Mouse (Mus musculus) spleen, adult 2 months (tissue): ENCODE results near the gene Fmnl3. TPM values are rescaled to one million over a fixed set of nuclear protein-coding genes. Genes with fewer than 3 reads are reported as not detected.

Source experiments
- DNase-seq, 2 experiments: peaks; one replicate each; pipeline versions ENCODE4 v3.0.0 to v3.0.0-alpha.2; 2012 to 2021; ENCODE audit warnings: low spot score in 2 of 2, low read depth in 1 of 2
- H3K27ac ChIP-seq: fragments of 200-500 bp; 2 replicates; pipeline ENCODE4 v1.5.1; 2012; ENCODE audit warnings: low read length, inconsistent platforms; ENCODE audit not compliant: insufficient read depth
- H3K27me3 ChIP-seq: fragments of 200-500 bp; 2 replicates; pipeline ENCODE4 v1.6.1; 2012; ENCODE audit warnings: mild to moderate bottlenecking, moderate library complexity, low read length, inconsistent platforms; ENCODE audit not compliant: control insufficient read depth, insufficient read depth
- H3K36me3 ChIP-seq: fragments of 200-500 bp; 2 replicates; pipeline ENCODE4 v1.6.1; 2012; ENCODE audit warnings: mild to moderate bottlenecking, low read length, inconsistent platforms; ENCODE audit not compliant: control insufficient read depth, insufficient read depth
- H3K4me1 ChIP-seq: fragments of 200-500 bp; 2 replicates; pipeline ENCODE4 v1.6.1; 2011; ENCODE audit warnings: inconsistent platforms; ENCODE audit not compliant: control insufficient read depth, insufficient read depth, insufficient read length
- H3K4me3 ChIP-seq: fragments of 200-500 bp; 2 replicates; pipeline ENCODE4 v1.5.1; 2011; ENCODE audit warnings: mild to moderate bottlenecking, inconsistent platforms; ENCODE audit not compliant: insufficient read depth, insufficient read length; ENCODE audit errors: extremely low read depth
- CTCF ChIP-seq: fragments of 200-500 bp; IDR thresholded peaks from 2 replicates; pipeline ENCODE4 v1.5.1; 2011; ENCODE audit warnings: mild to moderate bottlenecking, inconsistent platforms; ENCODE audit not compliant: insufficient read depth, insufficient read length, insufficient replicate concordance; ENCODE audit errors: extremely low read depth
- POLR2A ChIP-seq: fragments of 200-500 bp; IDR thresholded peaks from 2 replicates; pipeline ENCODE4 v1.6.1; 2011; ENCODE audit warnings: low read depth, low read length, inconsistent platforms
- WGBS: fragments of 180-500 bp; shearing (Covaris S2); methylation state at CpG from one replicate; pipeline ENCODE4 v1.1.7; 2018; 5-methylcytosine and 5-hydroxymethylcytosine counted together
- polyA plus RNA-seq: library from polyadenylated mRNA; depleted of rRNA; stranded (reverse); fragments of >200 nt; gene quantifications from 2 replicates; pipeline ENCODE4 v1.2.3, GENCODE M21; 2012

Fmnl3 gene
- polyA plus RNA-seq, 1 experiment, result 25.6 TPM

GRCm38 (mm10) chr15:99328011-99328410 lies 42.3 kb downstream of the Fmnl3 start:
- TF ChIP-seq POLR2A (no peak), CTCF (no peak)
- no peaks in the 10 kb centered on the region for H3K27me3 ChIP-seq
- WGBS, result 94% methylated on average over 5 of the region's 5 CpGs
- peaks cover 29% of the 10 kb centered on the region for H3K4me1 ChIP-seq
- H3K4me3 ChIP-seq, result no peak overlapping the region
- DNase-seq, result no peak
- no peak overlapping the region for H3K27ac ChIP-seq
- H3K36me3 ChIP-seq, result peaks cover 22% of the 10 kb centered on the region

- TF ChIP-seq POLR2A (no peak), CTCF (peak; percentile 33; the same call in 1 of the 2 replicates)
- H3K4me3 ChIP-seq, result no peak overlapping the region
- 84% methylated on average over 1 of the region's 1 CpGs for WGBS
- peaks cover 19% of the 10 kb centered on the region for H3K4me1 ChIP-seq
- DNase-seq, result peak; percentile 39 to 43
- H3K27ac ChIP-seq, result no peak overlapping the region
- H3K36me3 ChIP-seq, result peaks cover 32% of the 10 kb centered on the region
- no peaks in the 10 kb centered on the region for H3K27me3 ChIP-seq
Observed at GRCm38 (mm10) chr15:99326959-99327358, 43.3 kb downstream of the Fmnl3 start.

GRCm38 (mm10) chr15:99326407-99326806 lies 43.9 kb downstream of the Fmnl3 start:
- H3K36me3 ChIP-seq, result peaks cover 38% of the 10 kb centered on the region
- DNase-seq, result no peak
- no peak overlapping the region for H3K4me3 ChIP-seq
- no peaks in the 10 kb centered on the region for H3K27me3 ChIP-seq
- no peak overlapping the region for H3K27ac ChIP-seq
- H3K4me1 ChIP-seq, result peaks cover 13% of the 10 kb centered on the region
- TF ChIP-seq CTCF (no peak), POLR2A (no peak)
- WGBS, result 49% methylated on average over 2 of the region's 2 CpGs

- no peak overlapping the region for H3K4me3 ChIP-seq
- 92% methylated on average over 6 of the region's 6 CpGs for WGBS
- peaks cover 45% of the 10 kb centered on the region for H3K36me3 ChIP-seq
- TF ChIP-seq POLR2A (no peak), CTCF (no peak)
- no peaks in the 10 kb centered on the region for H3K27me3 ChIP-seq
- DNase-seq, result no peak
- H3K4me1 ChIP-seq, result peaks cover 5% of the 10 kb centered on the region
- H3K27ac ChIP-seq, result no peak overlapping the region
Observed at GRCm38 (mm10) chr15:99325598-99325997, 44.7 kb downstream of the Fmnl3 start.

GRCm38 (mm10) chr15:99324151-99324550 lies 46.1 kb downstream of the Fmnl3 start:
- Histone ChIP-seq H3K36me3 (peaks cover 56% of the 10 kb centered on the region), H3K4me1 (no peaks in the 10 kb centered on the region), H3K27ac (no peak overlapping the region), H3K27me3 (no peaks in the 10 kb centered on the region), H3K4me3 (no peak overlapping the region)
- no peak for TF ChIP-seq POLR2A
- no peak for TF ChIP-seq CTCF
- DNase-seq, result no peak
- 87% methylated on average over 9 of the region's 9 CpGs for WGBS

GRCm38 (mm10) chr15:99320978-99321377 lies 49.3 kb downstream of the Fmnl3 start:
- H3K36me3 ChIP-seq, result peaks cover 59% of the 10 kb centered on the region
- H3K27me3 ChIP-seq, result no peaks in the 10 kb centered on the region
- 85% methylated on average over 9 of the region's 9 CpGs for WGBS
- no peak overlapping the region for H3K27ac ChIP-seq
- TF ChIP-seq CTCF (no peak), POLR2A (no peak)
- H3K4me1 ChIP-seq, result no peaks in the 10 kb centered on the region
- H3K4me3 ChIP-seq, result no peak overlapping the region
- DNase-seq, result no peak

- H3K4me1 ChIP-seq, result no peaks in the 10 kb centered on the region
- H3K4me3 ChIP-seq, result no peak overlapping the region
- no peak for TF ChIP-seq CTCF
- no peak for TF ChIP-seq POLR2A
- no peak for DNase-seq
- no peaks in the 10 kb centered on the region for H3K27me3 ChIP-seq
- peaks cover 58% of the 10 kb centered on the region for H3K36me3 ChIP-seq
- 87% methylated on average over 10 of the region's 10 CpGs for WGBS
- no peak overlapping the region for H3K27ac ChIP-seq
Observed at GRCm38 (mm10) chr15:99320168-99320674, 50.1 kb downstream of the Fmnl3 start.
